Mouse (Mus musculus): Measurements from ENCODE around the gene Cfap57. TPM values are rescaled to one million over a fixed set of nuclear protein-coding genes. Genes with fewer than 3 reads are reported as not detected.

Cfap57 gene
- polyA plus RNA-seq (2012; fragmentation: generic; extraction: Trizol), result not detected
- long read RNA-seq, experiment 1, result 0 reads
- long read RNA-seq, experiment 2, result 0 reads

DNA sequence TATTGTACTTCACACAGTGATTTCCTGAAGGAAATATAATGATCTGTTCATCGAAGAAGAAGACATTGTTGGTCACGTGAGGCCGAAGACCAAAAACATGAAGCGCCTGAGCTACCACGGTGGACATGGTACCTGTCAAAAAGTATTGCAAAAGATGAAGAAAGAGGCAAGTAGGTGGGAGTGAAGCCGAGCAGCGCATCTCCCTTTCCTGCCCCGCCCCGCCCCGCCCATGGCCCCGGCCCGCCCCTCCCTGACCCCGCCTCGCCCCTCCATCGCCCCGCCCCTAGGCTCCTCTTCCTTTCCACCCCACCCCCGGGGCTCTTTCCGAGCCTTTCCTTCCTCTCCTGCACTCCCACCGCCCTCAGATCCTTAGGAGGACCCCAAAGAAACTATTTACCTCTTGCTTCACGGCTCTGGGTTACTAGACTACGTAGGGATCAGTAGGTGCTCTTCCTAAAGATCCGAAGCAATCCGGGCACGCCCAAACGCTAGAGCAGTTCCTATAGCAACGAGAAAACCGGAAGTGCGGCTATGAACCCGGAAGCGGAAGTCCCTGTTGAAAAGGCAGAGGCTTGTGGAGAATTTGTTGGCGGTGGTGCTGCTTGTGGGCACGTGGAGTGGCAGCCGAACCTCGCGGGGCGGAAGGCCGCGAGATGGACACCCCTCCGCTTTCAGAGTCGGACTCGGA lies at the start of gene Cfap57, which contains the start of gene Ebna1bp2:
TSS of gene Cfap57 (minus strand) at position 499 of the 688 bp plus-strand sequence.
TSS of gene Ebna1bp2 (plus strand) at position 521 of the 688 bp plus-strand sequence.
- peaks cover 37% of the 10 kb centered on the region for H3K79me2 ChIP-seq (ENCODE audit: control insufficient read depth, insufficient read depth)
- H3K27me3 ChIP-seq (ENCODE audit: control insufficient read depth, insufficient read depth, insufficient read length), result no peaks in the 10 kb centered on the region
- H3K79me3 ChIP-seq (ENCODE audit: low read depth), result peaks cover 22% of the 10 kb centered on the region
- peaks cover 18% of the 10 kb centered on the region for H3K36me3 ChIP-seq (ENCODE audit: control insufficient read depth, insufficient read depth)
- peak within 1 kb of the TSS; percentile 75 for H3K4me3 ChIP-seq (ENCODE audit: insufficient read depth, poor library complexity, severe bottlenecking)
- TF ChIP-seq USF1 (IDR thresholded peaks at IDR 0.05; ENCODE audit: low read depth) (peak; percentile 45), FOSL1 (IDR thresholded peaks at IDR 0.05; ENCODE audit: insufficient read depth, low read length, poor library complexity, severe bottlenecking) (no peak), MAX (IDR thresholded peaks at IDR 0.05) (peak; percentile 94), MYOG (IDR thresholded peaks at IDR 0.05; ENCODE audit: control insufficient read depth, extremely low read depth, insufficient read length) (no peak), CTCF (IDR thresholded peaks at IDR 0.05; ENCODE audit: control insufficient read depth, insufficient read depth, insufficient read length) (no peak), MYOD1 (IDR thresholded peaks at IDR 0.05; ENCODE audit: control insufficient read depth, insufficient read length, low read depth) (no peak), CEBPB (IDR thresholded peaks at IDR 0.05; ENCODE audit: low read depth) (no peak)
- peak within 1 kb of the TSS; percentile 97 for H3ac ChIP-seq (ENCODE audit: control insufficient read depth, insufficient read length, low read depth)

DNA sequence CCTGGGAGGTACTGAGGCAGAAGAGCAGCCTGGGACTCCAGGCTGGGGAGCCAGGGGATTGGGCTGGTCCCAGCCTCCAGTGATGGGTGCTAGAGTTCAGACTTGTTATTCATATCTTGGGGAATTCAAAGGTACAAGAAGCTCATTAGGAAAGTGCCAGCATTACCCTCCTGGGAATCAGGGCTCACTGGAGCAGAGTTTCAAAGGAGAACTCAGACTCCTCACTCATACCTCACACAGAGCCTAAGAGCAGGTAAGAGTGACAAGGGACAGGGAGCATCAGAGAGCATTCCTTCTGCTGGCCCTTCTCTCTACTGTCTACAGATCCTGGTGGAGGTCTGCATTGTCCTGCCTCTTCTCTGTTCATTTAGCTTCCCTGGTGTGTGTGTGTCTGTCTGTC lies 38.1 kb upstream of the Cfap57 start, which contains the start of gene Olfr62:
TSS of gene Olfr62 (plus strand) at position 301 of the 400 bp plus-strand sequence.
- Histone ChIP-seq H3K27me3 (ENCODE audit: control insufficient read depth, insufficient read depth, insufficient read length) (peaks cover 15% of the 10 kb centered on the region), H3ac (ENCODE audit: control insufficient read depth, insufficient read length, low read depth) (no peak within 1 kb of the TSS), H3K4me3 (ENCODE audit: insufficient read depth, poor library complexity, severe bottlenecking) (no peak within 1 kb of the TSS), H3K79me3 (ENCODE audit: low read depth) (no peaks in the 10 kb centered on the region), H3K79me2 (ENCODE audit: control insufficient read depth, insufficient read depth) (no peaks in the 10 kb centered on the region), H3K36me3 (ENCODE audit: control insufficient read depth, insufficient read depth) (no peaks in the 10 kb centered on the region)
- TF ChIP-seq MYOD1 (IDR thresholded peaks at IDR 0.05; ENCODE audit: control insufficient read depth, insufficient read length, low read depth), result no peak
- TF ChIP-seq MYOG (IDR thresholded peaks at IDR 0.05; ENCODE audit: control insufficient read depth, extremely low read depth, insufficient read length), result no peak
- no peak for TF ChIP-seq MAX (IDR thresholded peaks at IDR 0.05)
- TF ChIP-seq FOSL1 (IDR thresholded peaks at IDR 0.05; ENCODE audit: insufficient read depth, low read length, poor library complexity, severe bottlenecking), result no peak
- TF ChIP-seq USF1 (IDR thresholded peaks at IDR 0.05; ENCODE audit: low read depth), result no peak

DNA sequence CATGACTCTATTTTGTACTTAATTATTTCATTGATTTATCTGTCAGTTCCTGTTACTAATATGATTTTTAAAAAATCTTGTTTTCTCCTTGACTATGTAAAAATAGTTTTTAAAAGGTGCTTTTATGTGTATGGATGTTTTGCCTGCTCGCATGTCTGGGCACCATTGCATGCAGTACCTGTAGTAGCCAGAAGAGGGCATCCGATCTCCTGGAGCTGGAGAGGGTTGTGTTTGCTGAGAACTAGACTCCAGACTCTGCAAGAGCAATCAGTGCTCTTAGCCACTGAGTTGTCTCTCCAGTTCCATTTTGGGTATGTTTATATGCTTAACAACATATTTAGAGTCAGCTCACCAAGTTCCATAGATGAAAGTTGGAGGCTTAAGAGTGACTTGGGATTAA lies 24.7 kb upstream of the Cfap57 start:
- Histone ChIP-seq H3K36me3 (ENCODE audit: control insufficient read depth, insufficient read depth) (no peaks in the 10 kb centered on the region), H3ac (ENCODE audit: control insufficient read depth, insufficient read length, low read depth) (no peak overlapping the region), H3K4me3 (ENCODE audit: insufficient read depth, poor library complexity, severe bottlenecking) (no peak overlapping the region), H3K79me3 (ENCODE audit: low read depth) (no peaks in the 10 kb centered on the region), H3K27me3 (ENCODE audit: control insufficient read depth, insufficient read depth, insufficient read length) (no peaks in the 10 kb centered on the region), H3K79me2 (ENCODE audit: control insufficient read depth, insufficient read depth) (no peaks in the 10 kb centered on the region)
- no peak for TF ChIP-seq MAX (IDR thresholded peaks at IDR 0.05)
- TF ChIP-seq CTCF (IDR thresholded peaks at IDR 0.05; ENCODE audit: control insufficient read depth, insufficient read depth, insufficient read length), result peak; percentile 55
- no peak for TF ChIP-seq MYOG (IDR thresholded peaks at IDR 0.05; ENCODE audit: control insufficient read depth, extremely low read depth, insufficient read length)

DNA sequence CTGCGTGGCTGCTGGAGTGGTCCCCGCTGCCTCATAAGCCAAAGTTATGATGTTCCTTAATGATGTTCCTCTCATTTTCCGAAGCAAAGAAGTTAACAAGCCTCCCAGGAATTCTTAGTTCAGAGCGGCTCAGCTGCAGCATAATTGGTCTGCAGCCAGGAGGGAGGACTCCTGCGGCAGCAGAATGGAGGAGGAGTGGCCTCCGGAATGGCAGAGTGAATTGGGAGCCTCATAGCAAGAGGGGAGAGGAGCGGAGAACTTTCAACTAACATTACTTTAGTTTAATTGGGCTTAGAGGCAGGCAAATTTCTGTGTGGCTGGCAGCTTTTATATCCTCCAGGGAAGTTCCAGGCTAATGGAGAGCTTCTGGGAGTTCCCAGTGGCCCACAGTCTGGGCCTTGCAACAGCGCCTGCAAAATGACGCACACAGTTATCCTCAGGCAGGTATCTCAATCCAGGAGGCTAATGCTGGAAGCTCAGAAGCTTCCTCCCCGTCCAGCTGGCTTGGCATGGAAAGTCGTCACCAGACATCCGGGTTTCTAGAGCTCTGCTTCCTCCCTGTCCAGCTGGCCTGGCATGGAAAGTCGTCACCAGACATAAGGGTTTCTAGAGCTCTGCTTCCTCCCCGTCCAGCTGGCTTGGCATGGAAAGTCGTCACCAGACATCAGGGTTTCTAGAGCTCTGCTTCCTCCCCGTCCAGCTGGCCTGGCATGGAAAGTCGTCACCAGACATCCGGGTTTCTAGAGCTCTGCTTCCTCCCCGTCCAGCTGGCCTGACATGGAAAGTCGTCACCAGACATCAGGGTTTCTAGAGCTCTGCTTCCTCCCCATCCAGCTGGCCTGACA lies 22.0 kb upstream of the Cfap57 start:
- Histone ChIP-seq H3K27me3 (ENCODE audit: control insufficient read depth, insufficient read depth, insufficient read length) (no peaks in the 10 kb centered on the region), H3K4me3 (ENCODE audit: insufficient read depth, poor library complexity, severe bottlenecking) (no peak overlapping the region), H3K79me2 (ENCODE audit: control insufficient read depth, insufficient read depth) (no peaks in the 10 kb centered on the region), H3ac (ENCODE audit: control insufficient read depth, insufficient read length, low read depth) (no peak overlapping the region), H3K36me3 (ENCODE audit: control insufficient read depth, insufficient read depth) (no peaks in the 10 kb centered on the region), H3K79me3 (ENCODE audit: low read depth) (no peaks in the 10 kb centered on the region)
- no peak for TF ChIP-seq MYOG (IDR thresholded peaks at IDR 0.05; ENCODE audit: control insufficient read depth, extremely low read depth, insufficient read length)
- TF ChIP-seq MAX (IDR thresholded peaks at IDR 0.05), result no peak
- no peak for TF ChIP-seq CTCF (IDR thresholded peaks at IDR 0.05; ENCODE audit: control insufficient read depth, insufficient read depth, insufficient read length)
- no peak for TF ChIP-seq CEBPB (IDR thresholded peaks at IDR 0.05; ENCODE audit: low read depth)
- TF ChIP-seq USF1 (IDR thresholded peaks at IDR 0.05; ENCODE audit: low read depth), result no peak
- TF ChIP-seq FOSL1 (IDR thresholded peaks at IDR 0.05; ENCODE audit: insufficient read depth, low read length, poor library complexity, severe bottlenecking), result no peak
- TF ChIP-seq MYOD1 (IDR thresholded peaks at IDR 0.05; ENCODE audit: control insufficient read depth, insufficient read length, low read depth), result no peak

DNA sequence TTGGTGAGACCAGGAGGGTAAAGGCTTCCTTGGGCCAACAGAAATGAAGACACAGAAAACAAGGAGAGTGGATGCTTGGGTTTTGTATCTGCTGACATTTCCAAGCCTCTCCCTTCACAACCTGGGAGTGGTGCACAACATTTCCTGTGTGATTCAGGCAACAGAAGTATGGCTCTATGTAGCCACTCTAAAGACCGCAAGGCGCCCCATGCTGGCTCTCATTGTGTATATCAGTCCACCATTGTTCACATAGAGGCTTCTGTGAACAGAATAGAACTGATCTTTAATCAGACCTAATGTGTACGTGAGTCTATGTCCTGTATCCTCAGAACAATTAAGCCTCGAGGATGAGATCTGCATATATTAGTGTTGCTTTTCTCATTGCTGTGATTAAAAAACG lies 9.7 kb upstream of the Cfap57 start:
- no peaks in the 10 kb centered on the region for H3K27me3 ChIP-seq (ENCODE audit: control insufficient read depth, insufficient read depth, insufficient read length)
- no peak overlapping the region for H3K4me3 ChIP-seq (ENCODE audit: insufficient read depth, poor library complexity, severe bottlenecking)
- TF ChIP-seq CEBPB (IDR thresholded peaks at IDR 0.05; ENCODE audit: low read depth) (no peak), CTCF (IDR thresholded peaks at IDR 0.05; ENCODE audit: control insufficient read depth, insufficient read depth, insufficient read length) (no peak), MYOD1 (IDR thresholded peaks at IDR 0.05; ENCODE audit: control insufficient read depth, insufficient read length, low read depth) (no peak), USF1 (IDR thresholded peaks at IDR 0.05; ENCODE audit: low read depth) (no peak), MAX (IDR thresholded peaks at IDR 0.05) (no peak), MYOG (IDR thresholded peaks at IDR 0.05; ENCODE audit: control insufficient read depth, extremely low read depth, insufficient read length) (no peak)
- no peaks in the 10 kb centered on the region for H3K79me3 ChIP-seq (ENCODE audit: low read depth)
- H3ac ChIP-seq (ENCODE audit: control insufficient read depth, insufficient read length, low read depth), result no peak overlapping the region
- no peaks in the 10 kb centered on the region for H3K79me2 ChIP-seq (ENCODE audit: control insufficient read depth, insufficient read depth)
- peaks cover 28% of the 10 kb centered on the region for H3K36me3 ChIP-seq (ENCODE audit: control insufficient read depth, insufficient read depth)
